Mouse (Mus musculus): ENCODE data around the gene Pacsin3.

Gene Pacsin3

GRCm38 (mm10) chr2:91305926-91306325 lies 50.2 kb downstream of the Pacsin3 start:
- no peak for DNase-seq (ENCODE audit: low spot score)

GRCm38 (mm10) chr2:91306589-91306988 lies 50.8 kb downstream of the Pacsin3 start:
- no peak for DNase-seq (ENCODE audit: low spot score)

GRCm38 (mm10) chr2:91308680-91309079 lies 52.9 kb downstream of the Pacsin3 start:
- no peak for DNase-seq (ENCODE audit: low spot score)

GRCm38 (mm10) chr2:91309546-91309945 lies 53.8 kb downstream of the Pacsin3 start:
- DNase-seq (ENCODE audit: low spot score), result no peak

- no peak for DNase-seq (ENCODE audit: low spot score)
Measured at GRCm38 (mm10) chr2:91312578-91313311, 57.0 kb downstream of the Pacsin3 start.

GRCm38 (mm10) chr2:91314184-91314583 lies 58.4 kb downstream of the Pacsin3 start:
- no peak for DNase-seq (ENCODE audit: low spot score)
